Mouse (Mus musculus): ENCODE results near the gene Pih1d1. TPM values are rescaled to one million over a fixed set of nuclear protein-coding genes. Genes with fewer than 3 reads are reported as not detected.

The Pih1d1 gene
- total and polyA plus RNA-seq, 3 experiments: 37.4 to 69.3 (median 50.3) TPM

- TF ChIP-seq CHD2 (IDR thresholded peaks at IDR 0.05; ENCODE audit: low read length) (peak; percentile 82), NRF1 (IDR thresholded peaks at IDR 0.05; ENCODE audit: low read depth, low read length) (peak; percentile 82), EP300 (IDR thresholded peaks at IDR 0.05; ENCODE audit: low read length) (no peak), HCFC1 (IDR thresholded peaks at IDR 0.05; ENCODE audit: low read depth, low read length) (peak; percentile 88), MXI1 (IDR thresholded peaks at IDR 0.05; ENCODE audit: low read depth, low read length) (peak; percentile 96), MAFK (IDR thresholded peaks at IDR 0.05; ENCODE audit: insufficient replicate concordance, low read length) (no peak), MYC (IDR thresholded peaks at IDR 0.05; ENCODE audit: low read depth, low read length) (peak; percentile 99), BHLHE40 (IDR thresholded peaks at IDR 0.05; ENCODE audit: low read depth, low read length) (peak; percentile 83), ZKSCAN1 (IDR thresholded peaks at IDR 0.05; ENCODE audit: borderline replicate concordance, low read depth, low read length) (no peak)
Observed at GRCm38 (mm10) chr7:45128624-45129246, 25.4 kb upstream of the Pih1d1 start, which contains the start of gene Rpl13a (continued).

- H3K4me3 ChIP-seq (replicated peaks in 1 of 3; ENCODE audit: low read depth in 2 of 3, low read length in 2 of 3, poor library complexity in 1 of 3): peak overlapping the region; percentile 63 to 93 (median 66)
- no peaks in the 10 kb centered on the region for H3K27me3 ChIP-seq (replicated peaks)
- no peak for TF ChIP-seq NRF1 (IDR thresholded peaks at IDR 0.05; ENCODE audit: low read depth, low read length)
- no peak for TF ChIP-seq MYC (IDR thresholded peaks at IDR 0.05; ENCODE audit: low read depth, low read length)
- no peak for TF ChIP-seq HCFC1 (IDR thresholded peaks at IDR 0.05; ENCODE audit: low read depth, low read length)
- TF ChIP-seq POLR2A (IDR thresholded peaks at IDR 0.05; ENCODE audit: low read depth, low read length): no peak
- peak; percentile 17; the same call in 1 of the 2 replicates for TF ChIP-seq SIN3A (IDR thresholded peaks at IDR 0.05; ENCODE audit: low read length)
- TF ChIP-seq UBTF (IDR thresholded peaks at IDR 0.05; ENCODE audit: low read depth, low read length): no peak
- peaks cover 21 to 55% of the 10 kb centered on the region in 2 experiments for H3K36me3 ChIP-seq (replicated peaks in 1 of 2; ENCODE audit: control insufficient read depth in 1 of 2, insufficient read depth in 1 of 2, low read length in 1 of 2)
- H3K9me3 ChIP-seq (replicated peaks; ENCODE audit: low read length): peaks cover 3% of the 10 kb centered on the region
- H3K79me2 ChIP-seq (replicated peaks; ENCODE audit: control insufficient read depth, extremely low read depth, insufficient read depth, poor library complexity, severe bottlenecking): peaks cover 29% of the 10 kb centered on the region
- H3K9ac ChIP-seq (ENCODE audit: insufficient read depth, low read depth): peak overlapping the region; percentile 77
- dilution Hi-C loops (cut with MboI; ENCODE audit: extremely low pct_ligation_motif_present, extremely low pct_unique_long_range_greater_than_20kb, low sequenced_read_pairs): no loop called here
- in situ Hi-C loops (cut with MboI; ENCODE audit: low pct_ligation_motif_present, low pct_unique_long_range_greater_than_20kb, low sequenced_read_pairs): loop anchor here (5.0 kb wide), 1 partner anchor 47 kb away; no protein-coding TSS in a partner anchor
- H3K4me2 ChIP-seq (ENCODE audit: insufficient read depth, low read depth, poor library complexity, severe bottlenecking): peak overlapping the region; percentile 53
- H3K4me1 ChIP-seq (ENCODE audit: control insufficient read depth in 1 of 2, insufficient read depth in 2 of 2): peaks cover 8 to 22% of the 10 kb centered on the region in 2 experiments
- no peak for DNase-seq (ENCODE audit: extremely low read depth)
- peak overlapping the region; percentile 63 for H3K27ac ChIP-seq (ENCODE audit: insufficient read depth, low read depth)
Observed at GRCm38 (mm10) chr7:45129318-45129717, 24.8 kb upstream of the Pih1d1 start.

- peaks cover 7 to 24% of the 10 kb centered on the region in 2 experiments; a peak in 3 of 4 replicates for H3K4me1 ChIP-seq (ENCODE audit: control insufficient read depth in 1 of 2, insufficient read depth in 2 of 2)
- peak overlapping the region in 2 of 3 experiments; percentile 63 to 93 for H3K4me3 ChIP-seq (replicated peaks in 1 of 3; ENCODE audit: low read depth in 2 of 3, low read length in 2 of 3, poor library complexity in 1 of 3)
- dilution Hi-C loops (cut with MboI; ENCODE audit: extremely low pct_ligation_motif_present, extremely low pct_unique_long_range_greater_than_20kb, low sequenced_read_pairs) (no loop called here), in situ Hi-C loops (cut with MboI; ENCODE audit: low pct_ligation_motif_present, low pct_unique_long_range_greater_than_20kb, low sequenced_read_pairs) (loop anchor here (5.0 kb wide), 1 partner anchor 48 kb away; no protein-coding TSS in a partner anchor)
- no peak overlapping the region for H3K27ac ChIP-seq (ENCODE audit: insufficient read depth, low read depth)
- peaks cover 29% of the 10 kb centered on the region for H3K79me2 ChIP-seq (replicated peaks; ENCODE audit: control insufficient read depth, extremely low read depth, insufficient read depth, poor library complexity, severe bottlenecking)
- peaks cover 3% of the 10 kb centered on the region for H3K9me3 ChIP-seq (replicated peaks; ENCODE audit: low read length)
- H3K27me3 ChIP-seq (replicated peaks): no peaks in the 10 kb centered on the region
- peak overlapping the region; percentile 53 for H3K4me2 ChIP-seq (ENCODE audit: insufficient read depth, low read depth, poor library complexity, severe bottlenecking)
- TF ChIP-seq MYC (IDR thresholded peaks at IDR 0.05; ENCODE audit: low read depth, low read length): no peak
- TF ChIP-seq USF1 (IDR thresholded peaks at IDR 0.05; ENCODE audit: low read depth, low read length): no peak
- TF ChIP-seq CHD2 (IDR thresholded peaks at IDR 0.05; ENCODE audit: low read length): no peak
- TF ChIP-seq BHLHE40 (IDR thresholded peaks at IDR 0.05; ENCODE audit: low read depth, low read length): no peak
- no peak for TF ChIP-seq ZNF384 (IDR thresholded peaks at IDR 0.05; ENCODE audit: low read depth, low read length)
- no peak for TF ChIP-seq ZKSCAN1 (IDR thresholded peaks at IDR 0.05; ENCODE audit: borderline replicate concordance, low read depth, low read length)
- peak overlapping the region; percentile 77 for H3K9ac ChIP-seq (ENCODE audit: insufficient read depth, low read depth)
- DNase-seq (ENCODE audit: extremely low read depth): no peak
- H3K36me3 ChIP-seq (replicated peaks in 1 of 2; ENCODE audit: control insufficient read depth in 1 of 2, insufficient read depth in 1 of 2, low read length in 1 of 2): peaks cover 21 to 53% of the 10 kb centered on the region in 2 experiments
Observed at GRCm38 (mm10) chr7:45129776-45130512, 24.2 kb upstream of the Pih1d1 start.
